In genomic region chr2:163347517-163348184, GRCm38 (mm10) we compare ENCODE assay signal across 28 mouse cellular contexts. TPM values are rescaled to one million over a fixed set of nuclear protein-coding genes. Genes with fewer than 3 reads are reported as not detected.
A peak's percentile ranks its signal among the peaks of the same experiment; 100 is the strongest.
DNase-seq lines count a peak whose midpoint lies in the region; ATAC-seq and TF ChIP-seq lines count a peak whose summit lies in the region.
"Had no signal": no experiment of that assay in that cellular context is flagged by ENCODE, and none has a peak within 500 bp of the region (broad histone marks: within the 10 kb centered on the region; RNA-seq: fewer than 3 reads in every experiment).

No protein-coding gene starts in this region.

- H3K9me3 ChIP-seq in heart, embryonic 16.5 days (replicated peaks; ENCODE audit: control insufficient read depth, low read length), result 0 out of 2 replicates have a peak, but pooled peaks cover 2% of the 10 kb centered on the region
- no peaks in the 10 kb centered on the region for H3K9me3 ChIP-seq in heart, embryonic 11.5 days (replicated peaks; ENCODE audit: control insufficient read depth, low read length)
- H3K9me3 ChIP-seq in megakaryocyte, embryonic 14.5 days, result peaks cover 15% of the 10 kb centered on the region
- H3K9me3 ChIP-seq: embryonic facial prominence, embryonic 10.5 days; embryonic facial prominence, embryonic 15.5 days; hindbrain, embryonic 13.5 days; liver, embryonic 12.5 days; neural tube, embryonic 12.5 days had no signal

- peaks cover 10% of the 10 kb centered on the region for H3K4me1 ChIP-seq in heart, adult 2 months (ENCODE audit: control insufficient read depth, insufficient read depth, low read length)
- H3K4me1 ChIP-seq in heart, embryonic 16.5 days (ENCODE audit: control insufficient read depth, insufficient read depth, low read length), result peaks cover 53% of the 10 kb centered on the region
- H3K4me1 ChIP-seq in heart, embryonic 11.5 days (ENCODE audit: control insufficient read depth, insufficient read depth, low read length), result peaks cover 50% of the 10 kb centered on the region
- no peaks in the 10 kb centered on the region for H3K4me1 ChIP-seq in megakaryocyte, embryonic 14.5 days
- H3K4me1 ChIP-seq: embryonic facial prominence, embryonic 10.5 days; neural tube, embryonic 12.5 days had no signal

- no peak for TF ChIP-seq EP300 in heart, adult 2 months (IDR thresholded peaks at IDR 0.05; ENCODE audit: insufficient read depth, low read depth, low read length)

- no peak for DNase-seq in heart, adult 2 months
- no peak for DNase-seq in heart, postnatal 10 days
- DNase-seq in lung, postnatal 14 days, result no peak
- DNase-seq: adrenal gland, postnatal 10 days; cerebellum, adult 8-10 months; cerebellum, postnatal 25 days; gastrocnemius, postnatal 36 days; heart, postnatal 36 days; kidney, adult 2 months; kidney, postnatal 4 days; left cerebral cortex, postnatal 4 days; liver, postnatal 0 days; lung, postnatal 4 days; right cerebral cortex, adult 18-20 months; spleen, adult 18-20 months; thymus, postnatal 25 days had no signal

- no peaks in the 10 kb centered on the region for H3K79me2 ChIP-seq in heart, adult 2 months (replicated peaks; ENCODE audit: control insufficient read depth, insufficient read depth, low read length)

- no peaks in the 10 kb centered on the region for H3K27me3 ChIP-seq in heart, adult 2 months (ENCODE audit: control insufficient read depth, insufficient read depth, low read length)
- H3K27me3 ChIP-seq in heart, embryonic 16.5 days (ENCODE audit: control insufficient read depth, insufficient read depth, low read length), result no peaks in the 10 kb centered on the region
- H3K27me3 ChIP-seq in heart, embryonic 11.5 days (ENCODE audit: control insufficient read depth, insufficient read depth, low read length), result no peaks in the 10 kb centered on the region
- peaks cover 52% of the 10 kb centered on the region for H3K27me3 ChIP-seq in megakaryocyte, embryonic 14.5 days (replicated peaks)
- H3K27me3 ChIP-seq: embryonic facial prominence, embryonic 15.5 days; Patski had no signal

- TF ChIP-seq POLR2A in heart, adult 2 months (IDR thresholded peaks at IDR 0.05; ENCODE audit: insufficient read depth, low read depth, low read length), result no peak

- no peak overlapping the region for H3K9ac ChIP-seq in heart, adult 2 months (ENCODE audit: low read depth, low read length)
- no peak overlapping the region; the same call in 1 of the 2 replicates for H3K9ac ChIP-seq in heart, embryonic 16.5 days (ENCODE audit: low read length)
- no peak overlapping the region for H3K9ac ChIP-seq in heart, embryonic 11.5 days (ENCODE audit: low read depth, low read length)
- H3K9ac ChIP-seq: embryonic facial prominence, embryonic 15.5 days; hindbrain, embryonic 13.5 days; liver, embryonic 12.5 days; liver, postnatal 0 days; neural tube, embryonic 12.5 days had no signal

- no peak for ATAC-seq in heart, embryonic 16.5 days (replicated peaks; ENCODE audit: extremely low read depth, insufficient read depth, low FRiP score)
- ATAC-seq in heart, embryonic 11.5 days (replicated peaks; ENCODE audit: insufficient number of reproducible peaks, low FRiP score, low TSS enrichment), result no peak
- ATAC-seq in megakaryocyte, adult 5-6 weeks (ENCODE audit: poor library complexity, severe bottlenecking), result no peak
- ATAC-seq: forebrain, embryonic 14.5 days; liver, embryonic 12.5 days; liver, postnatal 0 days; midbrain, embryonic 16.5 days; Patski had no signal

- TF ChIP-seq CTCF in heart, adult 2 months (IDR thresholded peaks at IDR 0.05), result no peak

- H3K4me2 ChIP-seq in heart, embryonic 16.5 days (ENCODE audit: low read depth, low read length), result no peak overlapping the region
- H3K4me2 ChIP-seq in heart, embryonic 11.5 days, result no peak overlapping the region
- H3K4me2 ChIP-seq: embryonic facial prominence, embryonic 15.5 days; hindbrain, embryonic 13.5 days; liver, embryonic 12.5 days; neural tube, embryonic 12.5 days had no signal

- 53% methylated on average over 8 of the region's 8 CpGs for WGBS in heart, adult 2 months
- WGBS in heart, embryonic 16.5 days, result 51% methylated on average over 8 of the region's 8 CpGs
- WGBS in heart, embryonic 11.5 days (ENCODE audit: insufficient replicate concordance), result 66% methylated on average over 8 of the region's 8 CpGs

- peaks cover 7% of the 10 kb centered on the region for H3K36me3 ChIP-seq in heart, adult 2 months (ENCODE audit: control insufficient read depth, insufficient read depth, low read length)
- peaks cover 7% of the 10 kb centered on the region for H3K36me3 ChIP-seq in heart, embryonic 16.5 days (ENCODE audit: control insufficient read depth, insufficient read depth)
- peaks cover 5% of the 10 kb centered on the region; the same call in 1 of the 2 replicates for H3K36me3 ChIP-seq in heart, embryonic 11.5 days (ENCODE audit: control insufficient read depth, insufficient read depth, low read length)
- H3K36me3 ChIP-seq in megakaryocyte, embryonic 14.5 days (replicated peaks; ENCODE audit: low read length), result no peaks in the 10 kb centered on the region
- H3K36me3 ChIP-seq: embryonic facial prominence, embryonic 10.5 days; embryonic facial prominence, embryonic 15.5 days; hindbrain, embryonic 13.5 days; liver, embryonic 12.5 days; neural tube, embryonic 12.5 days had no signal

- no peak overlapping the region for H3K4me3 ChIP-seq in heart, adult 2 months
- no peak overlapping the region for H3K4me3 ChIP-seq in heart, embryonic 16.5 days (ENCODE audit: low read length)
- H3K4me3 ChIP-seq in heart, embryonic 11.5 days (ENCODE audit: low read depth, low read length), result no peak overlapping the region
- peak overlapping the region; percentile 16 for H3K4me3 ChIP-seq in megakaryocyte, embryonic 14.5 days (replicated peaks)
- H3K4me3 ChIP-seq: embryonic facial prominence, embryonic 10.5 days; embryonic facial prominence, embryonic 15.5 days; hindbrain, embryonic 13.5 days; liver, embryonic 12.5 days; neural tube, embryonic 12.5 days had no signal

- intact Hi-C loops in heart, adult 2 months (cut with DNase I), result loop anchor here (2.0 kb wide), 1 partner anchor 15 kb away; no protein-coding TSS in a partner anchor
- intact Hi-C loops in heart, postnatal 10 days (cut with DNase I), result no loop called here

- H3K27ac ChIP-seq in heart, adult 2 months, result peak overlapping the region; percentile 36
- H3K27ac ChIP-seq in heart, embryonic 16.5 days (ENCODE audit: low read length), result peak overlapping the region; percentile 12
- no peak overlapping the region for H3K27ac ChIP-seq in heart, embryonic 11.5 days (ENCODE audit: low read depth, low read length)
- H3K27ac ChIP-seq: embryonic facial prominence, embryonic 10.5 days; embryonic facial prominence, embryonic 15.5 days; hindbrain, embryonic 13.5 days; liver, embryonic 12.5 days; neural tube, embryonic 12.5 days had no signal

RNA-seq across cellular contexts. Expression of gene Jph2, which starts 50.1 kb away (rescaled TPM):
- total RNA-seq in heart, adult 2 months (2021), result 100 to 1,000 TPM; 389 to 391 TPM
- 193 and 253 TPM in 2 replicates for polyA plus RNA-seq in heart, adult 2 months (2012; rRNA removed)
- 100 to 1,000 TPM; 378 to 449 TPM for total RNA-seq in heart, postnatal 10 days (2021)
- 38.5 and 43.2 TPM in 2 replicates for polyA plus RNA-seq in heart, embryonic 16.5 days (2015; fragmentation: Nextera tagmentation; extraction: Ambion mirVana)
- polyA plus RNA-seq in heart, embryonic 11.5 days (2014; fragmentation: Nextera tagmentation; extraction: Ambion mirVana), result 19.5 and 22.7 TPM in 2 replicates
- 0.13 and 1.0 TPM in 2 replicates for polyA plus RNA-seq in megakaryocyte, embryonic 14.5 days (2012; ENCODE audit: insufficient read depth, low replicate concordance)
- total RNA-seq in megakaryocyte, adult 5-6 weeks (2015), result not detected in 2 replicates
- total RNA-seq in megakaryocyte, adult 5-6 weeks (2017), result not detected in 2 replicates

Comparison
In these comparisons a context has a peak if more than half of its experiments do, and no peak if none do; other contexts are left out.
1. RNA of gene Jph2, which starts 50.1 kb away (polyA plus RNA-seq): 193 to 253 TPM in heart, adult 2 months, 38.5 to 43.2 TPM in heart, embryonic 16.5 days and 19.5 to 22.7 TPM in heart, embryonic 11.5 days; 0.13 to 1.0 TPM in megakaryocyte, embryonic 14.5 days; every median in the first group is over 10 times any median in the second.